Mouse (Mus musculus): ENCODE results near the gene 2010111I01Rik.

DNA sequence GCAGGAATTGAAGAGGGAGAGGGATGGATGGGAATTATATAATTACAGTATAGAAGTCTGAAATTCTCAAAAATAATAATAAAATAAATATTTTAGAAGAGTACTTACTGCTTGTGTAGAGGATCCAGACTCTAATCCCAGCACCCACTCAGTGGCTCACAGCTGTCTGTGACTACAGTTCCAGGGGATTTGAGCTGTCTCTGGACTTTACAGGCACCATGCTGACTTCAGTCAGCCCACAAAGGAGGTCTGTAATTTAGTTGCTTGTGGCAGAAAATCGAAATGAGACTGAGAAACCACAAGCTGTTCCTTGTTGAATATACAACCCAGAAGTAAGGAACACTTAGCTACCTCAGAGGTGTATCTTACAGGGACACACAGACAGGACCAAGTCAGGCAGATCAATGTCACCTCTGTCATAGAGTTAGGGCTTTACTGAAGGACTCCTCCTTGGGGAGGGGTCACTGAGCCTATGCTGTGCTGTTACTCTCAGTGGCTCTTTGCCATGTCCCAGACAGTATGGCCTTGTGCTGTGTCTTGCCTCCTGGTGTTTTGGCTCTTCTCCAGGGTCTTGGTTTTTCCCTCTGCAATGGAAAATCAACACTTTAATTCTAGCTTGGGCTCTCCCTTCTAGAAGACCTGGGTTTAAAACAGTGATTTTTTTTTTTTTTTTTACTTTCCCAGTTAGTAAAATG is 47.1 kb upstream of the 2010111I01Rik start:
- TF ChIP-seq ZC3H11A (IDR thresholded peaks at IDR 0.05; ENCODE audit: borderline replicate concordance, low read depth, low read length) (no peak), CHD2 (IDR thresholded peaks at IDR 0.05; ENCODE audit: low read depth, low read length) (no peak), MAFK (IDR thresholded peaks at IDR 0.05; ENCODE audit: insufficient read depth, low read depth, low read length) (no peak)
